Comparison of ENCODE assay signal across 21 mouse cellular contexts in genomic region chr8:83810651-83811050, GRCm38 (mm10).
DNase-seq lines count a peak whose midpoint lies in the region; ATAC-seq and TF ChIP-seq lines count a peak whose summit lies in the region.
"Had no signal": no experiment of that assay in that cellular context is flagged by ENCODE, and none has a peak within 500 bp of the region (broad histone marks: within the 10 kb centered on the region; RNA-seq: fewer than 3 reads in every experiment).

No protein-coding gene starts in this region.

- TF ChIP-seq POLR2A in ES-Bruce4 (IDR thresholded peaks at IDR 0.05; ENCODE audit: insufficient read depth, low read length), result no peak

- no peak for ATAC-seq in kidney, embryonic 15.5 days (replicated peaks; ENCODE audit: low FRiP score)
- ATAC-seq: forebrain, embryonic 13.5 days; forebrain, embryonic 15.5 days; forebrain, postnatal 0 days had no signal

- no peak overlapping the region for H3K27ac ChIP-seq in ES-Bruce4 (ENCODE audit: insufficient read depth, low read length)
- H3K27ac ChIP-seq in kidney, embryonic 15.5 days, result no peak overlapping the region
- H3K27ac ChIP-seq in heart, embryonic 10.5 days, result no peak overlapping the region
- H3K27ac ChIP-seq: embryonic facial prominence, embryonic 10.5 days; embryonic facial prominence, embryonic 12.5 days; forebrain, embryonic 13.5 days; forebrain, embryonic 15.5 days had no signal

- H3K36me3 ChIP-seq in E14TG2a.4 (ENCODE audit: insufficient read depth, low read length) (no peaks in the 10 kb centered on the region), ES-Bruce4 (ENCODE audit: control insufficient read depth, insufficient read depth, low read length, poor library complexity, severe bottlenecking) (no peaks in the 10 kb centered on the region)
- H3K36me3 ChIP-seq in kidney, embryonic 15.5 days, result no peaks in the 10 kb centered on the region
- H3K36me3 ChIP-seq in heart, embryonic 10.5 days, result no peaks in the 10 kb centered on the region
- H3K36me3 ChIP-seq: embryonic facial prominence, embryonic 10.5 days; embryonic facial prominence, embryonic 12.5 days; forebrain, embryonic 15.5 days; G1E had no signal

- 66% methylated on average over 2 of the region's 2 CpGs for WGBS in kidney, embryonic 15.5 days
- WGBS in heart, embryonic 10.5 days, result 80% methylated on average over 2 of the region's 2 CpGs

- H3K4me2 ChIP-seq in kidney, embryonic 15.5 days, result no peak overlapping the region
- H3K4me2 ChIP-seq: embryonic facial prominence, embryonic 12.5 days; forebrain, embryonic 13.5 days; forebrain, embryonic 15.5 days had no signal

- H3K27me3 ChIP-seq in E14TG2a.4 (ENCODE audit: insufficient read depth, low read length) (peaks cover 2% of the 10 kb centered on the region; the same call in 1 of the 2 replicates), ES-Bruce4 (ENCODE audit: control insufficient read depth, insufficient read depth, low read length, poor library complexity, severe bottlenecking) (no peaks in the 10 kb centered on the region)
- no peaks in the 10 kb centered on the region for H3K27me3 ChIP-seq in kidney, embryonic 15.5 days
- H3K27me3 ChIP-seq in heart, embryonic 10.5 days (ENCODE audit: insufficient read depth, poor library complexity, severe bottlenecking), result peaks cover 6% of the 10 kb centered on the region; the same call in 1 of the 2 replicates
- H3K27me3 ChIP-seq: embryonic facial prominence, embryonic 12.5 days; forebrain, embryonic 13.5 days; forebrain, embryonic 15.5 days had no signal

- 0 out of 2 replicates have a peak, but pooled peaks have one; percentile 13 for TF ChIP-seq EP300 in ES-Bruce4 (IDR thresholded peaks at IDR 0.05; ENCODE audit: insufficient read depth, low read depth, low read length)

- DNase-seq in NIH3T3 (ENCODE audit: low read depth) (peak; percentile 10), ZHBTc4 (ENCODE audit: low read depth, low spot score) (peak; percentile 89)
- DNase-seq in urinary bladder, postnatal 25 days (ENCODE audit: low spot score), result no peak
- DNase-seq in heart, embryonic 10.5 days (ENCODE audit: low spot score), result no peak
- DNase-seq: adrenal gland, adult 2 months; adrenal gland, postnatal 14 days; cerebellum, adult 11 months; cerebellum, adult 18-20 months; cerebellum, adult 8-10 months; cerebellum, adult 9-11 months; cerebellum, postnatal 14 days; cerebellum, postnatal 36 days; forebrain, postnatal 0 days had no signal

- peak overlapping the region; percentile 30; the same call in 1 of the 2 replicates for H3K4me3 ChIP-seq in E14TG2a.4 (replicated peaks; ENCODE audit: low read length)
- no peak overlapping the region for H3K4me3 ChIP-seq in ES-Bruce4 (ENCODE audit: low read depth, low read length)
- no peak overlapping the region for H3K4me3 ChIP-seq in kidney, embryonic 15.5 days (replicated peaks)
- H3K4me3 ChIP-seq in heart, embryonic 10.5 days, result no peak overlapping the region
- H3K4me3 ChIP-seq: embryonic facial prominence, embryonic 10.5 days; embryonic facial prominence, embryonic 12.5 days; forebrain, embryonic 13.5 days; forebrain, embryonic 15.5 days had no signal

- TF ChIP-seq CTCF in E14TG2a.4 (conservative IDR thresholded peaks at IDR 0.05; ENCODE audit: low read length) (no peak), ES-Bruce4 (IDR thresholded peaks at IDR 0.05; ENCODE audit: low read depth, low read length) (no peak)

- H3K9ac ChIP-seq in ES-Bruce4 (ENCODE audit: low read depth, poor library complexity, severe bottlenecking), result no peak overlapping the region
- H3K9ac ChIP-seq in kidney, embryonic 15.5 days, result no peak overlapping the region
- H3K9ac ChIP-seq: embryonic facial prominence, embryonic 12.5 days; forebrain, embryonic 13.5 days; forebrain, embryonic 15.5 days; forebrain, postnatal 0 days had no signal

- H3K4me1 ChIP-seq in E14TG2a.4 (replicated peaks; ENCODE audit: low read depth, low read length) (peaks cover 50% of the 10 kb centered on the region), ES-Bruce4 (ENCODE audit: control insufficient read depth, insufficient read depth, low read length) (no peaks in the 10 kb centered on the region)
- no peaks in the 10 kb centered on the region for H3K4me1 ChIP-seq in kidney, embryonic 15.5 days
- 0 out of 2 replicates have a peak, but pooled peaks cover 2% of the 10 kb centered on the region for H3K4me1 ChIP-seq in heart, embryonic 10.5 days
- H3K4me1 ChIP-seq: embryonic facial prominence, embryonic 10.5 days; embryonic facial prominence, embryonic 12.5 days; forebrain, embryonic 13.5 days; forebrain, embryonic 15.5 days had no signal

- H3K9me3 ChIP-seq in E14TG2a.4 (ENCODE audit: low read length) (no peaks in the 10 kb centered on the region), ES-Bruce4 (replicated peaks; ENCODE audit: control insufficient read depth, insufficient read depth, low read length, poor library complexity, severe bottlenecking) (no peaks in the 10 kb centered on the region)
- no peaks in the 10 kb centered on the region for H3K9me3 ChIP-seq in kidney, embryonic 15.5 days (replicated peaks)
- H3K9me3 ChIP-seq in heart, embryonic 10.5 days, result no peaks in the 10 kb centered on the region
- H3K9me3 ChIP-seq: embryonic facial prominence, embryonic 10.5 days; embryonic facial prominence, embryonic 12.5 days; forebrain, embryonic 13.5 days; forebrain, embryonic 15.5 days; G1E had no signal

Comparison
In these comparisons a context has a peak if more than half of its experiments do, and no peak if none do; other contexts are left out.
1. DNase-seq: peak in NIH3T3 (single experiment) and ZHBTc4 (single experiment); none in urinary bladder, postnatal 25 days (single experiment) and heart, embryonic 10.5 days (single experiment).